Mouse (Mus musculus) liver, embryonic 13.5 days (tissue): ENCODE results near the gene Arfrp1. TPM values are rescaled to one million over a fixed set of nuclear protein-coding genes. Genes with fewer than 3 reads are reported as not detected.

Experiments
- ATAC-seq: fragments of 200-750 bp; cut with Nextera tagmentation; 2 replicates; pipeline ENCODE4 v1.8.0; 2017; ENCODE audit warnings: low read depth, mild to moderate bottlenecking, moderate number of reproducible peaks, moderate library complexity
- DNase-seq: peaks from one replicate; pipeline ENCODE4 v3.0.0; 2022
- H3K27ac ChIP-seq: fragments of 300-500 bp; sonication (generic); 2 replicates; pipeline ENCODE4 v1.5.1; 2015; ENCODE audit warnings: moderate library complexity, mild to moderate bottlenecking, inconsistent platforms
- H3K27me3 ChIP-seq: fragments of 300-500 bp; sonication (generic); 2 replicates; pipeline ENCODE4 v1.6.1; 2015; ENCODE audit warnings: mild to moderate bottlenecking, inconsistent platforms
- H3K36me3 ChIP-seq: fragments of 300-500 bp; sonication (generic); 2 replicates; pipeline ENCODE4 v1.6.1; 2015; ENCODE audit warnings: mild to moderate bottlenecking, inconsistent platforms
- H3K4me1 ChIP-seq: fragments of 300-500 bp; sonication (generic); replicated peaks from 2 replicates; pipeline ENCODE4 v1.6.1; 2015; ENCODE audit warnings: inconsistent platforms
- H3K4me2 ChIP-seq: fragments of 300-500 bp; sonication (generic); 2 replicates; pipeline ENCODE4 v1.6.1; 2015; ENCODE audit warnings: inconsistent platforms, mild to moderate bottlenecking, moderate library complexity
- H3K4me3 ChIP-seq: fragments of 300-500 bp; sonication (generic); replicated peaks from 2 replicates; pipeline ENCODE4 v1.5.1; 2015; ENCODE audit warnings: mild to moderate bottlenecking, inconsistent platforms
- H3K9ac ChIP-seq: fragments of 300-500 bp; sonication (generic); 2 replicates; pipeline ENCODE4 v1.6.1; 2015; ENCODE audit warnings: mild to moderate bottlenecking, inconsistent platforms
- H3K9me3 ChIP-seq: fragments of 300-500 bp; sonication (generic); replicated peaks from 2 replicates; pipeline ENCODE4 v1.6.1; 2016; ENCODE audit warnings: inconsistent platforms
- whole genome bisulfite sequencing: fragments of 180-500 bp; shearing (Covaris S2); methylation state at CpG from one replicate; pipeline ENCODE4 v1.1.7; 2015; ENCODE audit not compliant: insufficient replicate concordance; 5-methylcytosine and 5-hydroxymethylcytosine counted together
- polyA plus RNA-seq: library from polyadenylated mRNA; unstranded; fragments of >200 nt; fragmentation: Nextera tagmentation; extraction: Ambion mirVana; gene quantifications from 2 replicates; pipeline ENCODE4 v1.2.1, GENCODE M21; 2015

Arfrp1 gene
- polyA plus RNA-seq, 1 experiment from 2014 or later = 27.8 TPM

GRCm38 (mm10) chr2:181320103-181320499 is 45.1 kb downstream of the Arfrp1 start:
- Histone ChIP-seq H3K9ac (peak overlapping the region; percentile 81), H3K27me3 (peaks cover 34% of the 10 kb centered on the region), H3K27ac (peak overlapping the region; percentile 94), H3K36me3 (peaks cover 33% of the 10 kb centered on the region), H3K4me2 (peak overlapping the region; percentile 89), H3K4me3 (peak overlapping the region; percentile 74), H3K4me1 (peaks cover 18% of the 10 kb centered on the region), H3K9me3 (no peaks in the 10 kb centered on the region)
- ATAC-seq (peak; percentile 21), DNase-seq (no peak)
- WGBS = 12% methylated on average over 7 of the region's 7 CpGs

GRCm38 (mm10) chr2:181319248-181320102 is 45.7 kb downstream of the Arfrp1 start, which contains the start of gene Rtel1:
Rtel1 (plus strand) TSS chr2:181319739.
- Histone ChIP-seq H3K27ac (peak within 1 kb of the TSS; percentile 94), H3K9me3 (no peaks in the 10 kb centered on the region), H3K4me3 (peak within 1 kb of the TSS; percentile 74), H3K4me1 (peaks cover 18% of the 10 kb centered on the region), H3K27me3 (peaks cover 41% of the 10 kb centered on the region), H3K36me3 (peaks cover 27% of the 10 kb centered on the region), H3K4me2 (peak within 1 kb of the TSS; percentile 89), H3K9ac (peak within 1 kb of the TSS; percentile 81)
- ATAC-seq (peak; percentile 93), DNase-seq (peak; percentile 77)
- WGBS = 4% methylated on average over 40 of the region's 40 CpGs

- no peak within 1 kb of the TSS for H3K9ac ChIP-seq
- 0 out of 2 replicates have a peak within 1 kb of the TSS, but pooled peaks have one; percentile 10 for H3K4me3 ChIP-seq
- H3K4me2 ChIP-seq = peak within 1 kb of the TSS; percentile 37
- DNase-seq (peak; percentile 21), ATAC-seq (no peak)
- no peaks in the 10 kb centered on the region for H3K9me3 ChIP-seq
- no peaks in the 10 kb centered on the region for H3K36me3 ChIP-seq
- H3K27me3 ChIP-seq = peaks cover 86% of the 10 kb centered on the region
- WGBS = 9% methylated on average over 23 of the region's 23 CpGs
- no peak within 1 kb of the TSS for H3K27ac ChIP-seq
- peaks cover 12% of the 10 kb centered on the region for H3K4me1 ChIP-seq
These were observed 51.0 kb downstream of the Arfrp1 start, which contains the start of gene Stmn3 for GRCm38 (mm10) chr2:181314080-181314810. Stmn3 (minus strand) TSS chr2:181314500.

- WGBS = 6% methylated on average over 35 of the region's 35 CpGs
- H3K4me2 ChIP-seq = peak overlapping the region; percentile 37
- no peak for ATAC-seq
These were observed 51.7 kb downstream of the Arfrp1 start for GRCm38 (mm10) chr2:181313344-181314079.

GRCm38 (mm10) chr2:181313006-181313343 is 52.2 kb downstream of the Arfrp1 start:
- H3K4me3 ChIP-seq = no peak overlapping the region
- no peak overlapping the region for H3K9ac ChIP-seq

More at GRCm38 (mm10) chr2:181313344-181314079, 51.7 kb downstream of the Arfrp1 start:
- no peak overlapping the region for H3K27ac ChIP-seq
- no peaks in the 10 kb centered on the region for H3K36me3 ChIP-seq
- no peak for DNase-seq
- peaks cover 7% of the 10 kb centered on the region; the same call in 1 of the 2 replicates for H3K4me1 ChIP-seq
- H3K9ac ChIP-seq = no peak overlapping the region
- H3K27me3 ChIP-seq = peaks cover 91% of the 10 kb centered on the region
- H3K9me3 ChIP-seq = no peaks in the 10 kb centered on the region
- 0 out of 2 replicates have a peak overlapping the region, but pooled peaks have one; percentile 10 for H3K4me3 ChIP-seq

GRCm38 (mm10) chr2:181312435-181312834 is 52.8 kb downstream of the Arfrp1 start:
- H3K9ac ChIP-seq = no peak overlapping the region
- H3K27me3 ChIP-seq = peaks cover 93% of the 10 kb centered on the region
- 66% methylated on average over 3 of the region's 3 CpGs for WGBS

More at GRCm38 (mm10) chr2:181313006-181313343, 52.2 kb downstream of the Arfrp1 start:
- no peaks in the 10 kb centered on the region for H3K9me3 ChIP-seq
- ATAC-seq = no peak
- H3K27ac ChIP-seq = no peak overlapping the region
- peaks cover 7% of the 10 kb centered on the region; the same call in 1 of the 2 replicates for H3K4me1 ChIP-seq
- no peak overlapping the region for H3K4me2 ChIP-seq
- H3K27me3 ChIP-seq = peaks cover 91% of the 10 kb centered on the region
- 16% methylated on average over 5 of the region's 5 CpGs for WGBS
- H3K36me3 ChIP-seq = no peaks in the 10 kb centered on the region
- no peak for DNase-seq

More at GRCm38 (mm10) chr2:181312435-181312834, 52.8 kb downstream of the Arfrp1 start:
- Histone ChIP-seq H3K4me1 (peaks cover 7% of the 10 kb centered on the region; the same call in 1 of the 2 replicates), H3K27ac (no peak overlapping the region), H3K36me3 (no peaks in the 10 kb centered on the region), H3K4me2 (no peak overlapping the region), H3K4me3 (no peak overlapping the region), H3K9me3 (no peaks in the 10 kb centered on the region)
- DNase-seq = no peak
- ATAC-seq = no peak

Other genes with a start within 250 kb of the Arfrp1 start
- 0.16 and 0.20 TPM in 2 replicates for gene Kcnq2, start 230.1 kb downstream of the Arfrp1 start, polyA plus RNA-seq
- gene Eef1a2, start 208.4 kb downstream of the Arfrp1 start, polyA plus RNA-seq = not detected in 2 replicates
- 92.8 and 101 TPM in 2 replicates for gene Ppdpf, start 178.2 kb downstream of the Arfrp1 start, polyA plus RNA-seq
- gene Ptk6, start 162.6 kb downstream of the Arfrp1 start, polyA plus RNA-seq = 0.02 and 0.03 TPM in 2 replicates
- gene Srms, start 152.2 kb downstream of the Arfrp1 start, polyA plus RNA-seq = 0.08 and 0.12 TPM in 2 replicates
- gene Fndc11, start 145.4 kb downstream of the Arfrp1 start, polyA plus RNA-seq = 0.15 TPM in 1 of 2 replicates, not detected in the other
- 1.3 and 1.5 TPM in 2 replicates for gene Helz2, start 123.4 kb downstream of the Arfrp1 start, polyA plus RNA-seq
- 8.1 and 9.3 TPM in 2 replicates for gene Gmeb2, start 77.4 kb downstream of the Arfrp1 start, polyA plus RNA-seq
- gene Stmn3, start 50.9 kb downstream of the Arfrp1 start, polyA plus RNA-seq = 0.60 and 0.91 TPM in 2 replicates
- 24.5 and 26.2 TPM in 2 replicates for gene Rtel1, start 45.7 kb downstream of the Arfrp1 start, polyA plus RNA-seq
- 12.3 and 13.8 TPM in 2 replicates for gene Zgpat, start 476 bp downstream of the Arfrp1 start, polyA plus RNA-seq
- 5.1 and 6.0 TPM in 2 replicates for gene Lime1, start 14.7 kb upstream of the Arfrp1 start, polyA plus RNA-seq
- gene Zbtb46, start 94.0 kb upstream of the Arfrp1 start, polyA plus RNA-seq = 10.2 and 10.7 TPM in 2 replicates
- 0.06 TPM in 2 replicates for gene Abhd16b, start 127.8 kb upstream of the Arfrp1 start, polyA plus RNA-seq
- gene Tpd52l2, start 131.7 kb upstream of the Arfrp1 start, polyA plus RNA-seq = 83.0 and 87.8 TPM in 2 replicates
- gene Dnajc5, start 155.1 kb upstream of the Arfrp1 start, polyA plus RNA-seq = 29.6 and 35.7 TPM in 2 replicates
- 19.8 and 22.1 TPM in 2 replicates for gene Uckl1, start 219.5 kb upstream of the Arfrp1 start, polyA plus RNA-seq
- 33.6 and 37.3 TPM in 2 replicates for gene Prpf6, start 226.5 kb upstream of the Arfrp1 start, polyA plus RNA-seq
- gene Zfp512b, start 227.4 kb upstream of the Arfrp1 start, polyA plus RNA-seq = 8.4 and 9.0 TPM in 2 replicates
- 2.2 and 2.4 TPM in 2 replicates for gene Samd10, start 233.8 kb upstream of the Arfrp1 start, polyA plus RNA-seq